Mouse (Mus musculus) spleen, postnatal 14 days (tissue): ENCODE data around the gene Prox2.
A peak's percentile ranks its signal among the peaks of the same experiment; 100 is the strongest.

Source experiments
- DNase-seq, 2 experiments: peaks; one replicate each; pipeline ENCODE4 v3.0.0; 2021 to 2022; ENCODE audit warnings: low spot score in 2 of 2

The Prox2 gene

DNA sequence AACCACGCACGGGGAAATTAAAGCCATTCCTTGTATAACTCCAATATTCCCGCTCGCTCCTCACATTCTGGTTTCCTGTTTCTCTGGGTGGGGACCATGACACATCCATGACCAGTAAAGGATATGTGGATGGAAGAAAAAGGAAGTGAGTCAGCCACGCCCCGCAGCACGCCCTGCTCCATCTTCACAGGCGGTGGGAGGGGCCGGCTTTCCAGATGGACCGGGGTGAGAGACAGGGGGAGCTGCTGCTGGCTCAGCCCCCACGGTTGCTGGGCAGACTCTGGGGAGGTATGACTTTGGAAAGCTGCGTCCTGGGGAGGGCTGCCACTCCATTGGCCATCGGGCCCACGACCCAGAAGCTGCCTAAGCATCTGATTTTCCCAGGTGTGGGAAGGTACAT, 16.5 kb downstream of the Prox2 start:
- DNase-seq = no peak

GRCm38 (mm10) chr12:85092214-85092613, 18.3 kb downstream of the Prox2 start:
- peak; percentile 45 to 70 for DNase-seq

- no peak for DNase-seq
These were observed 19.4 kb downstream of the Prox2 start for GRCm38 (mm10) chr12:85091190-85091589.

GRCm38 (mm10) chr12:85087845-85088244, 22.7 kb downstream of the Prox2 start:
- DNase-seq = no peak

- DNase-seq = no peak
These were observed 25.6 kb downstream of the Prox2 start for GRCm38 (mm10) chr12:85084941-85085340.

DNA sequence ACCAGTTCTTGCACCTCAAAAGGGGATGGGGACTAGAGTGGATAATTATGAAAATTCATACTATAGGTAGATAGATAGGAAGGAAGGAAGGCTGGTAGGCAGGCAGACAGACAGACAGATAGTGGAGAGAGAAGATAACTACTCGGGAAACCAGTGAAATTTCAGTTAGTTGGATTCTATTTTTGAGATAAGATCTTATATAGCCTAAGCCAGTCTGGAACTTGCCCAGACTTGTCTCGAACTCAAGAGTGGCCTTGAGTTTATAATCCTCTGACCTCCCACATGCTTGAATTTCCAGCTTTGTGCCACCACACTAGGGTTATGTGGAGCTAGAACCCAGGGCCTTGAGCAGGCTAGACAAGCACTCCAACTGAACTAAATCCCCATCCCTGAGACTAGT, 26.3 kb downstream of the Prox2 start:
- no peak for DNase-seq

GRCm38 (mm10) chr12:85077100-85077499, 33.5 kb downstream of the Prox2 start:
- DNase-seq = no peak

DNA sequence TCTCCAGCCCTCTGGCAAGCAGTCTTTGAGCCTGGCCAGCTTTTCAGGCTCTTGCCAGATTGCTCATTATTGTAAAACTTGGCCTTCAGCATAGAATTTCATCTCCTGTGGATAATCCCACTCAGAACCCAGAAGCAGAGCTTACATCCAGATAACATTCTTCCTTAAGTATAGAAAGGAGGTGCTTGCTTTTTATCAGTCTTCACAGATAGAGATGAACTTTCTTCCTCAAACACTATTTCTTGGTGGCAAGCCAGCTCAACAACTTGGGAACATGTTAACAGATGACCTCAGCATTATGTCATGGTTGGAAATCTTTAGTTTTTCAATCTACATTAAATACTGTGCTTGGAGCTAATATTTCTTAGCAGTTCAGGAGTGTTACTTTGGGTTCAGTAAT, 39.5 kb downstream of the Prox2 start:
- no peak for DNase-seq

DNA sequence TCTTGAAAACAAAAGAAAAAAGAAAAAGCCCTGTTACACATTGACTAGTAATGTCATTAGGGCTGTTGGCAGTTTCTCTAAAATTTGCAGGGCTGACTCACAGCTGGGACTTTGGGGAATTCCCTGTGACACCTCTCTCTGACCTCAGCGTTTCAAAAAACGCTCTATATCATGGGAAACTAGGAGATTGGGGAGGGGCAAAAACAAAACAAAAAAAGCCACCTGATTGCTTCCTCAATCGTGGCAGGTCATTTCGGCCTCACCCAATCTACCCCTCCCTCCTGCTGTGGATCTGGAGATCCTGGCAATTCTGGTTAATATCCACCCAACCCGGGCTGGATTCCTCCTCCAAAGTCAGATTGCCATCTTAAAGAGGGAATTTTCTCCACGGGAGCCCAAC, 59.3 kb downstream of the Prox2 start:
- no peak for DNase-seq
